Mouse (Mus musculus): ENCODE results near the gene Tpt1. TPM values are rescaled to one million over a fixed set of nuclear protein-coding genes. Genes with fewer than 3 reads are reported as not detected.

Gene Tpt1
- polyA plus RNA-seq (2014; fragmentation: Nextera tagmentation; extraction: Ambion mirVana) = 1,068 and 1,141 TPM in 2 replicates

- Histone ChIP-seq H3K9ac (replicated peaks; ENCODE audit: low read length) (peak within 1 kb of the TSS; percentile 94), H3K4me3 (ENCODE audit: low read depth, low read length) (peak within 1 kb of the TSS; percentile 87), H3K27ac (replicated peaks; ENCODE audit: low read depth, low read length) (peak within 1 kb of the TSS; percentile 94), H3K4me2 (ENCODE audit: low read depth, low read length) (peak within 1 kb of the TSS; percentile 40), H3K4me1 (ENCODE audit: control insufficient read depth, insufficient read depth, low read length) (no peaks in the 10 kb centered on the region; the same call in none of the 2 replicates), H3K9me3 (replicated peaks; ENCODE audit: control insufficient read depth, low read length) (no peaks in the 10 kb centered on the region), H3K36me3 (replicated peaks; ENCODE audit: control insufficient read depth, insufficient read depth, low read depth, low read length) (peaks cover 20% of the 10 kb centered on the region), H3K27me3 (ENCODE audit: control insufficient read depth, insufficient read depth, low read length) (no peaks in the 10 kb centered on the region)
- peak; percentile 96 for ATAC-seq (replicated peaks; ENCODE audit: insufficient number of reproducible peaks, low FRiP score, low TSS enrichment, low read depth)
- DNase-seq (ENCODE audit: low spot score) = peak; percentile 97
- WGBS = under 1% methylated on average over 92 of the region's 108 CpGs
Observed at GRCm38 (mm10) chr14:75844867-75845697, at the start of gene Tpt1. Gene Tpt1 (plus strand): TSS chr14:75845093.

GRCm38 (mm10) chr14:75795918-75796317 lies 49.0 kb upstream of the Tpt1 start:
- no peaks in the 10 kb centered on the region for H3K9me3 ChIP-seq (replicated peaks; ENCODE audit: control insufficient read depth, low read length)
- DNase-seq (ENCODE audit: low spot score) (no peak), ATAC-seq (replicated peaks; ENCODE audit: insufficient number of reproducible peaks, low FRiP score, low TSS enrichment, low read depth) (no peak)
- H3K4me1 ChIP-seq (ENCODE audit: control insufficient read depth, insufficient read depth, low read length) = no peaks in the 10 kb centered on the region
- H3K27ac ChIP-seq (replicated peaks; ENCODE audit: low read depth, low read length) = no peak overlapping the region
- no peaks in the 10 kb centered on the region for H3K27me3 ChIP-seq (ENCODE audit: control insufficient read depth, insufficient read depth, low read length)
- 83% methylated on average over 4 of the region's 4 CpGs for WGBS
- no peaks in the 10 kb centered on the region for H3K36me3 ChIP-seq (replicated peaks; ENCODE audit: control insufficient read depth, insufficient read depth, low read depth, low read length)
- no peak overlapping the region for H3K9ac ChIP-seq (replicated peaks; ENCODE audit: low read length)
- no peak overlapping the region for H3K4me3 ChIP-seq (ENCODE audit: low read depth, low read length)
- H3K4me2 ChIP-seq (ENCODE audit: low read depth, low read length) = no peak overlapping the region

- DNase-seq (ENCODE audit: low spot score) (peak; percentile 40), ATAC-seq (replicated peaks; ENCODE audit: insufficient number of reproducible peaks, low FRiP score, low TSS enrichment, low read depth) (peak; percentile 72)
- Histone ChIP-seq H3K9me3 (replicated peaks; ENCODE audit: control insufficient read depth, low read length) (no peaks in the 10 kb centered on the region), H3K4me3 (ENCODE audit: low read depth, low read length) (no peak overlapping the region), H3K4me2 (ENCODE audit: low read depth, low read length) (no peak overlapping the region), H3K9ac (replicated peaks; ENCODE audit: low read length) (no peak overlapping the region), H3K36me3 (replicated peaks; ENCODE audit: control insufficient read depth, insufficient read depth, low read depth, low read length) (no peaks in the 10 kb centered on the region), H3K4me1 (ENCODE audit: control insufficient read depth, insufficient read depth, low read length) (no peaks in the 10 kb centered on the region), H3K27me3 (ENCODE audit: control insufficient read depth, insufficient read depth, low read length) (no peaks in the 10 kb centered on the region), H3K27ac (replicated peaks; ENCODE audit: low read depth, low read length) (no peak overlapping the region)
- WGBS = 32% methylated on average over 5 of the region's 5 CpGs
Observed at GRCm38 (mm10) chr14:75797769-75798386, 47.0 kb upstream of the Tpt1 start.

- no peak for ATAC-seq (replicated peaks; ENCODE audit: insufficient number of reproducible peaks, low FRiP score, low TSS enrichment, low read depth)
- no peaks in the 10 kb centered on the region for H3K36me3 ChIP-seq (replicated peaks; ENCODE audit: control insufficient read depth, insufficient read depth, low read depth, low read length)
- H3K4me2 ChIP-seq (ENCODE audit: low read depth, low read length) = no peak overlapping the region
- no peak overlapping the region for H3K9ac ChIP-seq (replicated peaks; ENCODE audit: low read length)
- H3K4me3 ChIP-seq (ENCODE audit: low read depth, low read length) = no peak overlapping the region
- H3K9me3 ChIP-seq (replicated peaks; ENCODE audit: control insufficient read depth, low read length) = no peaks in the 10 kb centered on the region
- no peaks in the 10 kb centered on the region for H3K4me1 ChIP-seq (ENCODE audit: control insufficient read depth, insufficient read depth, low read length)
- WGBS = 71% methylated on average over 8 of the region's 8 CpGs
- no peak overlapping the region for H3K27ac ChIP-seq (replicated peaks; ENCODE audit: low read depth, low read length)
- H3K27me3 ChIP-seq (ENCODE audit: control insufficient read depth, insufficient read depth, low read length) = no peaks in the 10 kb centered on the region
- no peak for DNase-seq (ENCODE audit: low spot score)
Observed at GRCm38 (mm10) chr14:75807800-75808199, 37.1 kb upstream of the Tpt1 start.

- ATAC-seq (replicated peaks; ENCODE audit: insufficient number of reproducible peaks, low FRiP score, low TSS enrichment, low read depth) (no peak), DNase-seq (ENCODE audit: low spot score) (no peak)
- Histone ChIP-seq H3K9ac (replicated peaks; ENCODE audit: low read length) (no peak overlapping the region), H3K27ac (replicated peaks; ENCODE audit: low read depth, low read length) (no peak overlapping the region), H3K4me2 (ENCODE audit: low read depth, low read length) (no peak overlapping the region), H3K27me3 (ENCODE audit: control insufficient read depth, insufficient read depth, low read length) (no peaks in the 10 kb centered on the region), H3K4me3 (ENCODE audit: low read depth, low read length) (no peak overlapping the region), H3K9me3 (replicated peaks; ENCODE audit: control insufficient read depth, low read length) (no peaks in the 10 kb centered on the region), H3K4me1 (ENCODE audit: control insufficient read depth, insufficient read depth, low read length) (no peaks in the 10 kb centered on the region), H3K36me3 (replicated peaks; ENCODE audit: control insufficient read depth, insufficient read depth, low read depth, low read length) (no peaks in the 10 kb centered on the region)
- 81% methylated on average over 6 of the region's 6 CpGs for WGBS
Observed at GRCm38 (mm10) chr14:75809931-75810330, 35.0 kb upstream of the Tpt1 start.

GRCm38 (mm10) chr14:75818528-75818927 lies 26.4 kb upstream of the Tpt1 start:
- Histone ChIP-seq H3K36me3 (replicated peaks; ENCODE audit: control insufficient read depth, insufficient read depth, low read depth, low read length) (no peaks in the 10 kb centered on the region), H3K4me1 (ENCODE audit: control insufficient read depth, insufficient read depth, low read length) (no peaks in the 10 kb centered on the region), H3K9ac (replicated peaks; ENCODE audit: low read length) (no peak overlapping the region), H3K4me3 (ENCODE audit: low read depth, low read length) (no peak overlapping the region), H3K27ac (replicated peaks; ENCODE audit: low read depth, low read length) (no peak overlapping the region), H3K27me3 (ENCODE audit: control insufficient read depth, insufficient read depth, low read length) (no peaks in the 10 kb centered on the region), H3K9me3 (replicated peaks; ENCODE audit: control insufficient read depth, low read length) (no peaks in the 10 kb centered on the region), H3K4me2 (ENCODE audit: low read depth, low read length) (no peak overlapping the region)
- DNase-seq (ENCODE audit: low spot score) = no peak
- 85% methylated on average over 2 of the region's 2 CpGs for WGBS
- ATAC-seq (replicated peaks; ENCODE audit: insufficient number of reproducible peaks, low FRiP score, low TSS enrichment, low read depth) = no peak

GRCm38 (mm10) chr14:75819341-75819740 lies 25.6 kb upstream of the Tpt1 start:
- H3K9ac ChIP-seq (replicated peaks; ENCODE audit: low read length) = no peak overlapping the region
- no peaks in the 10 kb centered on the region for H3K27me3 ChIP-seq (ENCODE audit: control insufficient read depth, insufficient read depth, low read length)
- H3K27ac ChIP-seq (replicated peaks; ENCODE audit: low read depth, low read length) = no peak overlapping the region
- no peak for DNase-seq (ENCODE audit: low spot score)
- no peaks in the 10 kb centered on the region for H3K4me1 ChIP-seq (ENCODE audit: control insufficient read depth, insufficient read depth, low read length)
- no peak overlapping the region for H3K4me3 ChIP-seq (ENCODE audit: low read depth, low read length)
- H3K36me3 ChIP-seq (replicated peaks; ENCODE audit: control insufficient read depth, insufficient read depth, low read depth, low read length) = no peaks in the 10 kb centered on the region
- H3K4me2 ChIP-seq (ENCODE audit: low read depth, low read length) = no peak overlapping the region
- WGBS = 79% methylated on average over 2 of the region's 2 CpGs
- no peaks in the 10 kb centered on the region for H3K9me3 ChIP-seq (replicated peaks; ENCODE audit: control insufficient read depth, low read length)
- no peak for ATAC-seq (replicated peaks; ENCODE audit: insufficient number of reproducible peaks, low FRiP score, low TSS enrichment, low read depth)

- H3K4me3 ChIP-seq (ENCODE audit: low read depth, low read length) = no peak overlapping the region
- H3K9ac ChIP-seq (replicated peaks; ENCODE audit: low read length) = no peak overlapping the region
- H3K4me2 ChIP-seq (ENCODE audit: low read depth, low read length) = no peak overlapping the region
- H3K9me3 ChIP-seq (replicated peaks; ENCODE audit: control insufficient read depth, low read length) = no peaks in the 10 kb centered on the region
- WGBS = 87% methylated on average over 5 of the region's 5 CpGs
- DNase-seq (ENCODE audit: low spot score) = no peak
- H3K4me1 ChIP-seq (ENCODE audit: control insufficient read depth, insufficient read depth, low read length) = no peaks in the 10 kb centered on the region
- no peak for ATAC-seq (replicated peaks; ENCODE audit: insufficient number of reproducible peaks, low FRiP score, low TSS enrichment, low read depth)
- H3K27ac ChIP-seq (replicated peaks; ENCODE audit: low read depth, low read length) = no peak overlapping the region
- H3K27me3 ChIP-seq (ENCODE audit: control insufficient read depth, insufficient read depth, low read length) = no peaks in the 10 kb centered on the region
- H3K36me3 ChIP-seq (replicated peaks; ENCODE audit: control insufficient read depth, insufficient read depth, low read depth, low read length) = no peaks in the 10 kb centered on the region
Observed at GRCm38 (mm10) chr14:75820007-75820406, 24.9 kb upstream of the Tpt1 start.
